Mouse (Mus musculus) stomach, postnatal 0 days (tissue): ENCODE results near the gene Vgll4. TPM values are rescaled to one million over a fixed set of nuclear protein-coding genes. Genes with fewer than 3 reads are reported as not detected.

Experiments used
- ATAC-seq: fragments of 200-750 bp; cut with Nextera tagmentation; 2 replicates; pipeline ENCODE4 v1.8.0; 2017; ENCODE audit not compliant: low FRiP score, low TSS enrichment
- DNase-seq: peaks from one replicate; pipeline ENCODE4 v3.0.0-alpha.2; 2016; ENCODE audit warnings: low spot score
- H3K27ac ChIP-seq: fragments of 300-500 bp; sonication (generic); replicated peaks from 2 replicates; pipeline ENCODE4 v1.5.1; 2014; ENCODE audit warnings: mild to moderate bottlenecking, control low read depth
- H3K27me3 ChIP-seq: fragments of 300-500 bp; sonication (generic); 2 replicates; pipeline ENCODE4 v1.6.1; 2014; ENCODE audit warnings: low read length; ENCODE audit not compliant: control insufficient read depth, insufficient read depth
- H3K36me3 ChIP-seq: fragments of 300-500 bp; sonication (generic); 2 replicates; pipeline ENCODE4 v1.6.1; 2014; ENCODE audit warnings: low read length, mixed read lengths; ENCODE audit not compliant: control insufficient read depth, insufficient read depth
- H3K4me1 ChIP-seq: fragments of 300-500 bp; sonication (generic); replicated peaks from 2 replicates; pipeline ENCODE4 v1.6.1; 2014; ENCODE audit warnings: antibody characterized with exemption; ENCODE audit not compliant: control insufficient read depth, insufficient read depth
- H3K4me2 ChIP-seq: fragments of 300-500 bp; sonication (generic); replicated peaks from 2 replicates; pipeline ENCODE4 v1.6.1; 2014; ENCODE audit warnings: low read depth, mild to moderate bottlenecking, control low read depth, moderate library complexity
- H3K4me3 ChIP-seq: fragments of 300-500 bp; sonication (generic); 2 replicates; pipeline ENCODE4 v1.5.1; 2014; ENCODE audit warnings: low read depth, low read length, control low read depth
- H3K9ac ChIP-seq: fragments of 300-500 bp; sonication (generic); 2 replicates; pipeline ENCODE4 v1.6.1; 2014; ENCODE audit warnings: mild to moderate bottlenecking, low read length, control low read depth, mixed read lengths
- H3K9me3 ChIP-seq: fragments of 300-500 bp; sonication (generic); 2 replicates; pipeline ENCODE4 v1.6.1; 2016; ENCODE audit warnings: low read length; ENCODE audit not compliant: control insufficient read depth
- CTCF ChIP-seq: IDR thresholded peaks from 2 replicates; pipeline ENCODE4 v1.5.1; 2016; ENCODE audit warnings: antibody characterized with exemption, low read depth, mild to moderate bottlenecking, moderate library complexity
- EP300 ChIP-seq: optimal IDR thresholded peaks from 2 replicates; pipeline ENCODE3; 2016; ENCODE audit warnings: antibody characterized with exemption
- WGBS: fragments of 180-500 bp; shearing (Covaris S2); extraction: QIAGEN DNeasy Blood & Tissue Kit; methylation state at CpG from one replicate; pipeline ENCODE4 v1.1.7; 2014; 5-methylcytosine and 5-hydroxymethylcytosine counted together
- polyA plus RNA-seq: library from polyadenylated mRNA; unstranded; fragments of >200 nt; fragmentation: Nextera tagmentation; extraction: Ambion mirVana; gene quantifications from 2 replicates; pipeline ENCODE4 v1.2.1, GENCODE M21; 2015

Vgll4 gene
- polyA plus RNA-seq, 1 experiment from 2014 or later = 38.5 TPM

DNA sequence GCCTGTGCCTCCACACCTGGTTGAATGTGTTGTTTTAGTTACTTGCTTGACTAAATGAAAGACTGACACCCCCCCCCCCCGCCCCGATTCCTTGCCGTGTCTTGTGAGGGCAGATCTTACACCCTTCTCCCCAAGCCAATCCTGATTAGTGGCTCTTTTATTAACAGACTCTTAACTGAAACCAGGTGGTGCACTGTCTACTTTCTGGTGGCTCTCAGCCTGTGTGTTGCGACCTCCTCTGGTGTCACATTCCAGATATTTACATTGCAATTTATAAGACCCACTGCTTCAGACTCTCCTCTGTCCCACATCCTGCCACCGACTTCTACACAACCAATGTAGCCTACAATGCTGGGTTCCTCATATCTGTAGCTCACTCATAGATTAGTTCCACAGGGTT lies 27.7 kb upstream of the Vgll4 start:
- H3K27ac ChIP-seq = no peak overlapping the region
- no peak overlapping the region for H3K4me2 ChIP-seq
- no peaks in the 10 kb centered on the region for H3K9me3 ChIP-seq
- DNase-seq = no peak
- no peak for TF ChIP-seq EP300
- no peak for TF ChIP-seq CTCF
- H3K9ac ChIP-seq = no peak overlapping the region
- no peaks in the 10 kb centered on the region for H3K27me3 ChIP-seq
- no peaks in the 10 kb centered on the region for H3K4me1 ChIP-seq
- H3K36me3 ChIP-seq = no peaks in the 10 kb centered on the region
- H3K4me3 ChIP-seq = no peak overlapping the region
- no peak for ATAC-seq
- 57% methylated on average over 5 of the region's 5 CpGs for WGBS

DNA sequence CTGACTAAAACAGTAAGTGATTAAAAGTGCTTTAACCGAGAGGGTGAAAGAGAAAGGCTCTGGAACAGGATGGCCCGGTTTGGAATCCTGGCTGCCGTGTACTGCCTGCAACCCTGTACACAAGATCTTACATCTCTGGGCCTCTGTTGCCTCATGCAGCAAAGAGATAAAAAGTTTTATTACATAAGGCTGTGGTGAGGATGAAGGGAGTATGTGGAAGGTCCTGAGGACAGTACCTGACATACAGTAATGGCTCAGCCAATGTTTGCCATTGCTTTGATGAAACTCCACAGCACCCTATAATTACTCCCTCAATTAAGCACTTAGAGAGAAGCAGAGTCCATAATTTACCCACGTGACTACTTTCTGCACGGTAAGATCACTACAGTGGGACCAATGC lies 27.1 kb upstream of the Vgll4 start:
- H3K27ac ChIP-seq = peak overlapping the region; percentile 20; the same call in 1 of the 2 replicates
- 64% methylated on average over 5 of the region's 5 CpGs for WGBS
- no peak overlapping the region for H3K4me2 ChIP-seq
- DNase-seq (no peak), ATAC-seq (no peak)
- no peaks in the 10 kb centered on the region for H3K4me1 ChIP-seq
- H3K4me3 ChIP-seq = no peak overlapping the region
- H3K27me3 ChIP-seq = no peaks in the 10 kb centered on the region
- H3K9ac ChIP-seq = no peak overlapping the region
- H3K36me3 ChIP-seq = no peaks in the 10 kb centered on the region
- H3K9me3 ChIP-seq = no peaks in the 10 kb centered on the region
- TF ChIP-seq EP300 (no peak), CTCF (no peak)

DNA sequence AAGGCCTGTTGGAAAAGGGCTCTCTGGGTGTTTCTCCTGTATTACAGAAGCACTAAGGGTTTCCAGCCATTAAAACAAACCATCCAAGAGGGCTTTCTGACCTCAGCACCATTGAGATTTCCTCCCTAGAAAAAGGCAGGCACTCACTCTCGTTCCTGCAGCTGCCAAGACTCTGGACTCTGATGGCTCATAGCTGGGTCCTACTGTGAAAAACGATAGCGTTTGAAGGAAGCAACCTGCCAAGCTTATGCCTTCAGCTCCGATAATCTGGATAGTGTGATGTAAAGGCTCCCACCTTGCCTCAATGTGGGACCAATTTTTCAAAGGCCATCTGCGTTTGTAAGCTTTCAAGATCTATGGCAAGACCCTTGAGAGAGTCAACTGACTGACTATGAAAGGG lies 24.3 kb upstream of the Vgll4 start:
- no peaks in the 10 kb centered on the region for H3K36me3 ChIP-seq
- no peak overlapping the region for H3K4me2 ChIP-seq
- H3K27me3 ChIP-seq = no peaks in the 10 kb centered on the region
- ATAC-seq = no peak
- H3K9ac ChIP-seq = no peak overlapping the region
- H3K9me3 ChIP-seq = no peaks in the 10 kb centered on the region
- no peaks in the 10 kb centered on the region for H3K4me1 ChIP-seq
- H3K27ac ChIP-seq = no peak overlapping the region; the same call in 1 of the 2 replicates
- DNase-seq = no peak
- 79% methylated on average over 5 of the region's 5 CpGs for WGBS
- TF ChIP-seq EP300 (no peak), CTCF (no peak)
- H3K4me3 ChIP-seq = no peak overlapping the region

DNA sequence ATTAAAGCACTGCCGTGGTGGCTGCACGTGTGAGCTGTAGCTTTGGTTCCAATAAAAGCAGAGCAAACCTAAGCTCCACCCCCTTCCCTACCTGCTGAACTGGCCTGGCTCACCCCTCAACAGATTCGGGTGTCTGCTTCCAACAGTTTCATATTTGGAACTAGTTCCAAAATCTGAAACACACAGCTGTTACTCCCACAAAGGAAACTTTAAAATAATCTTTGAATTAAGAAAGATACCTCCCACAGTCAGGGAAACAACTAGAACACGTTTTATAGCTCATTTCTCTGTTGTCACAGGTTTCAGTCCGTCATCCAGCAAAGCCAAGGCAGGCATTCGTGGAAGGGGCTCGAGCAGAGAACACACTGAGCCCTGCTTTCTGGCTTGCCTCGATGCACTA lies 23.9 kb upstream of the Vgll4 start:
- no peak overlapping the region for H3K4me2 ChIP-seq
- no peak overlapping the region for H3K4me3 ChIP-seq
- no peaks in the 10 kb centered on the region for H3K9me3 ChIP-seq
- no peak for ATAC-seq
- 52% methylated on average over 8 of the region's 8 CpGs for WGBS
- no peak overlapping the region; the same call in 1 of the 2 replicates for H3K27ac ChIP-seq
- H3K27me3 ChIP-seq = no peaks in the 10 kb centered on the region
- TF ChIP-seq CTCF = no peak
- TF ChIP-seq EP300 = no peak
- no peaks in the 10 kb centered on the region for H3K36me3 ChIP-seq
- no peak overlapping the region for H3K9ac ChIP-seq
- DNase-seq = no peak
- no peaks in the 10 kb centered on the region for H3K4me1 ChIP-seq

DNA sequence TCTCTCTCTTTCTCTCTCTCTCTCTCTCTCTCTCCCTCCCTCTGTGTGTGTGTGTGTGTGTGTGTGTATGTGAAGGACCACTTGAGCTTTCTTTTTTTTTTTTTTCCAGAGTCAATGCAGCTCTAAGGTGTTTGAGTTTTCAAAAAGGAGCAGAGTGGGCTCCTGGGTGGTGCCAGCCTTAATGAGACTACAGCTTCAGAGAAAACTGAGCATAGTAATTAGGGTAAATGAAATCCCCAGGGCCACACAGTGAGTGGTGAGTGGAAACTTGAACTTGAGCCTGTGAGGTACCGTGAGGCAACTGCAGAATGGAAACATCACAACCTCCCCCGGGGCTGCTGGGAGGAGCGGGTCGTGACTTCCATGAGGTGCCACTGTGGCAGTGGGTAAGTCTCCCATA lies 22.1 kb upstream of the Vgll4 start:
- no peak overlapping the region for H3K4me3 ChIP-seq
- WGBS = 82% methylated on average over 4 of the region's 4 CpGs
- H3K27ac ChIP-seq = no peak overlapping the region
- H3K9ac ChIP-seq = no peak overlapping the region
- H3K27me3 ChIP-seq = no peaks in the 10 kb centered on the region
- H3K9me3 ChIP-seq = no peaks in the 10 kb centered on the region
- TF ChIP-seq EP300 (no peak), CTCF (no peak)
- H3K36me3 ChIP-seq = no peaks in the 10 kb centered on the region
- DNase-seq (no peak), ATAC-seq (no peak)
- no peaks in the 10 kb centered on the region for H3K4me1 ChIP-seq
- no peak overlapping the region for H3K4me2 ChIP-seq

DNA sequence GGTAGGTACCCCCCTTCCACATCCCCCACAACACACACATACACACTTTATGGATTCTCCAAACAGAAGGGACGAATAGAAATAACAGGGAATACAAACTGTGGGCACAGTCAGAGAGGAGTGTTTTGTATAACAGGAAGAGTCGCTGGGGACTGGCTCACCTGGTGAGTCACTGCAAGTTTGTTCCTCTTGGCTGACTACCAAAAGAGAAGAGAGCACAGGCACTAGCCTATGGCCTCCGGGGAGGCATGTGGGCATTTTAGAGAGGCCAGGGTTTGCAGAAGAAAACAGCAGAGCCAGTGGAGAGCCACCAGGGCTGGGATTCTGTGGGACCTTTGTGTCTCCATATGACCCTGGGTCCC lies 18.8 kb upstream of the Vgll4 start:
- Histone ChIP-seq H3K27ac (peak overlapping the region; percentile 94), H3K27me3 (no peaks in the 10 kb centered on the region), H3K36me3 (no peaks in the 10 kb centered on the region), H3K4me2 (no peak overlapping the region), H3K4me1 (no peaks in the 10 kb centered on the region), H3K9ac (no peak overlapping the region), H3K4me3 (no peak overlapping the region), H3K9me3 (no peaks in the 10 kb centered on the region)
- DNase-seq (peak; percentile 72), ATAC-seq (peak; percentile 94)
- TF ChIP-seq EP300 (no peak), CTCF (no peak)
- 54% methylated on average over 3 of the region's 3 CpGs for WGBS
